14 mouse cellular contexts compared by ENCODE assay signal in genomic region chr14:19749743-19750142, GRCm38 (mm10). TPM values are rescaled to one million over a fixed set of nuclear protein-coding genes. Genes with fewer than 3 reads are reported as not detected.
DNase-seq lines count a peak whose midpoint lies in the region; ATAC-seq and TF ChIP-seq lines count a peak whose summit lies in the region.
"Had no signal": no experiment of that assay in that cellular context is flagged by ENCODE, and none has a peak within 500 bp of the region (broad histone marks: within the 10 kb centered on the region; RNA-seq: fewer than 3 reads in every experiment).

No protein-coding gene starts in this region.

- peak overlapping the region; percentile 67; the same call in 1 of the 2 replicates for H3K4me2 ChIP-seq in embryonic facial prominence, embryonic 12.5 days (replicated peaks)
- peak overlapping the region; percentile 88 for H3K4me2 ChIP-seq in myocyte (ENCODE audit: low read depth)

- H3K79me2 ChIP-seq in heart, adult 2 months (replicated peaks; ENCODE audit: control insufficient read depth, insufficient read depth, low read length) = no peaks in the 10 kb centered on the region
- peaks cover 6% of the 10 kb centered on the region for H3K79me2 ChIP-seq in myocyte (ENCODE audit: control insufficient read depth, insufficient read depth)

- ATAC-seq in embryonic facial prominence, embryonic 12.5 days (ENCODE audit: insufficient number of reproducible peaks, insufficient read depth, low FRiP score, low TSS enrichment) = no peak

- H3K9me3 ChIP-seq in embryonic facial prominence, embryonic 12.5 days = no peaks in the 10 kb centered on the region
- H3K9me3 ChIP-seq: forebrain, embryonic 13.5 days had no signal

- no peak overlapping the region for H3K9ac ChIP-seq in heart, adult 2 months (ENCODE audit: low read depth, low read length)
- no peak overlapping the region for H3K9ac ChIP-seq in embryonic facial prominence, embryonic 12.5 days

- DNase-seq in heart, adult 2 months = no peak
- DNase-seq in heart, postnatal 25 days (ENCODE audit: low spot score) = no peak
- no peak for DNase-seq in layer of hippocampus, adult 2 months (ENCODE audit: low spot score in 2 of 2)
- DNase-seq in layer of hippocampus, adult 9-11 months = no peak
- no peak for DNase-seq in ovary, postnatal 14 days (ENCODE audit: low spot score)
- DNase-seq in spleen, adult 12 weeks (ENCODE audit: low spot score) = no peak
- DNase-seq: adrenal gland, adult 8-10 months; cerebellum, adult 18-20 months; thymus, postnatal 36 days had no signal

- H3K27me3 ChIP-seq in heart, adult 2 months (ENCODE audit: control insufficient read depth, insufficient read depth, low read length) = no peaks in the 10 kb centered on the region
- 0 out of 2 replicates have a peak, but pooled peaks cover 5% of the 10 kb centered on the region for H3K27me3 ChIP-seq in embryonic facial prominence, embryonic 12.5 days
- no peaks in the 10 kb centered on the region for H3K27me3 ChIP-seq in myocyte (ENCODE audit: control insufficient read depth, insufficient read depth, insufficient read length)

- intact Hi-C loops in heart, adult 2 months (cut with DNase I) = loop anchor here (2.0 to 5.0 kb wide), 3 partner anchors 15 to 333 kb away; no protein-coding TSS in a partner anchor
- intact Hi-C loops in heart, postnatal 25 days (cut with DNase I) = loop anchor here (2.0 to 5.0 kb wide), 2 partner anchors 43 to 58 kb away; no protein-coding TSS in a partner anchor

- H3K4me1 ChIP-seq in heart, adult 2 months (ENCODE audit: control insufficient read depth, insufficient read depth, low read length) = peaks cover 7% of the 10 kb centered on the region
- peaks cover 37% of the 10 kb centered on the region for H3K4me1 ChIP-seq in embryonic facial prominence, embryonic 12.5 days

- TF ChIP-seq CTCF in heart, adult 2 months (IDR thresholded peaks at IDR 0.05) = no peak
- peak; percentile 9; the same call in 1 of the 2 replicates for TF ChIP-seq CTCF in layer of hippocampus, adult 2 months (conservative IDR thresholded peaks at IDR 0.05)

- no peak for TF ChIP-seq EP300 in heart, adult 2 months (IDR thresholded peaks at IDR 0.05; ENCODE audit: insufficient read depth, low read depth, low read length)

- peak overlapping the region; percentile 92; the same call in 1 of the 2 replicates for H3K27ac ChIP-seq in heart, adult 2 months
- no peak overlapping the region for H3K27ac ChIP-seq in layer of hippocampus, adult 2 months
- H3K27ac ChIP-seq in embryonic facial prominence, embryonic 12.5 days = peak overlapping the region; percentile 93
- H3K27ac ChIP-seq: forebrain, embryonic 13.5 days had no signal

- no peak overlapping the region for H3ac ChIP-seq in myocyte (ENCODE audit: control insufficient read depth, insufficient read length)

- TF ChIP-seq POLR2A in heart, adult 2 months (IDR thresholded peaks at IDR 0.05; ENCODE audit: insufficient read depth, low read depth, low read length) = no peak
- TF ChIP-seq POLR2A in myocyte (IDR thresholded peaks at IDR 0.05; ENCODE audit: insufficient read length, low read depth) = no peak

- 76% methylated on average over 2 of the region's 2 CpGs for WGBS in heart, adult 2 months
- WGBS in embryonic facial prominence, embryonic 12.5 days = 30% methylated on average over 2 of the region's 2 CpGs

- H3K36me3 ChIP-seq in heart, adult 2 months (ENCODE audit: control insufficient read depth, insufficient read depth, low read length) = 0 out of 2 replicates have a peak, but pooled peaks cover 4% of the 10 kb centered on the region
- H3K36me3 ChIP-seq in embryonic facial prominence, embryonic 12.5 days = 0 out of 2 replicates have a peak, but pooled peaks cover under 1% of the 10 kb centered on the region
- H3K36me3 ChIP-seq in myocyte (ENCODE audit: control insufficient read depth, insufficient read depth) = no peaks in the 10 kb centered on the region

- no peak overlapping the region for H3K4me3 ChIP-seq in heart, adult 2 months
- H3K4me3 ChIP-seq in layer of hippocampus, adult 2 months = no peak overlapping the region
- no peak overlapping the region for H3K4me3 ChIP-seq in embryonic facial prominence, embryonic 12.5 days
- H3K4me3 ChIP-seq in myocyte = peak overlapping the region; percentile 58
- H3K4me3 ChIP-seq: megakaryocyte, embryonic 14.5 days had no signal

TF ChIP-seq in myocyte, 11 proteins besides CTCF, POLR2A, EP300 and RAD21:
- TF ChIP-seq USF1 (IDR thresholded peaks at IDR 0.05; ENCODE audit: low read depth) = no peak
- no peak for TF ChIP-seq MAX (IDR thresholded peaks at IDR 0.05; ENCODE audit: low read depth)
- TF ChIP-seq MYOD1 (IDR thresholded peaks at IDR 0.05; ENCODE audit: control insufficient read depth in 1 of 3, insufficient read length in 2 of 3, low read depth in 2 of 3) = no peak
- no peak for TF ChIP-seq REST (IDR thresholded peaks at IDR 0.05; ENCODE audit: insufficient read depth, insufficient read length)
- TF ChIP-seq E2F4 (IDR thresholded peaks at IDR 0.05; ENCODE audit: insufficient read depth) = no peak
- TF ChIP-seq TCF3 (IDR thresholded peaks at IDR 0.05; ENCODE audit: insufficient read length, low read depth) = no peak
- no peak for TF ChIP-seq SRF (IDR thresholded peaks at IDR 0.05; ENCODE audit: control insufficient read depth, insufficient read length, low read depth)
- TF ChIP-seq POLR2AphosphoS2 (IDR thresholded peaks at IDR 0.05; ENCODE audit: insufficient read length, low read depth) = no peak
- no peak for TF ChIP-seq TCF12 (IDR thresholded peaks at IDR 0.05; ENCODE audit: insufficient read depth, poor library complexity, severe bottlenecking)
- no peak for TF ChIP-seq MYOG (IDR thresholded peaks at IDR 0.05; ENCODE audit: control insufficient read depth in 1 of 3, insufficient read depth in 1 of 3, insufficient read length in 2 of 3, low read depth in 2 of 3)
- no peak for TF ChIP-seq CEBPB (IDR thresholded peaks at IDR 0.05; ENCODE audit: insufficient read depth, poor library complexity, severe bottlenecking)

RNA-seq across cellular contexts. Expression of gene Nid2, which starts 1.3 kb away (rescaled TPM):
- total RNA-seq in heart, adult 2 months (2021) = 10 to 100 TPM; 21.2 to 21.6 TPM
- 12.1 and 14.3 TPM in 2 replicates for polyA plus RNA-seq in heart, adult 2 months (2012; rRNA removed)
- total RNA-seq in heart, postnatal 25 days (2021) = 10 to 100 TPM; 46.4 to 53.2 TPM
- total RNA-seq in layer of hippocampus, adult 2 months (2021) = 1 to 10 TPM; 1.4 to 2.3 TPM
- 85.7 and 87.2 TPM in 2 replicates for polyA plus RNA-seq in embryonic facial prominence, embryonic 12.5 days (2016; fragmentation: Nextera tagmentation; extraction: Ambion mirVana)
- 52.6 TPM for polyA plus RNA-seq in myocyte (2012; fragmentation: generic; extraction: Trizol)
- total RNA-seq: hematopoietic stem cell, adult 5-6 weeks had no signal

Comparison
In these comparisons a context has a peak if more than half of its experiments do, and no peak if none do; other contexts are left out.
1. RNA of gene Nid2, which starts 1.3 kb away (total RNA-seq): 46.4 to 53.2 TPM in heart, postnatal 25 days and 21.2 to 21.6 TPM in heart, adult 2 months; 1.4 to 2.3 TPM in layer of hippocampus, adult 2 months; every median in the first group is over 4 times any median in the second.